Mouse (Mus musculus) midbrain, embryonic 13.5 days (tissue): ENCODE results near the gene Plce1. TPM values are rescaled to one million over a fixed set of nuclear protein-coding genes. Genes with fewer than 3 reads are reported as not detected.

Experiments
- ATAC-seq: fragments of 200-750 bp; cut with Nextera tagmentation; 2 replicates; pipeline ENCODE4 v1.8.0; 2017; ENCODE audit warnings: mild to moderate bottlenecking, moderate TSS enrichment, moderate library complexity
- H3K27ac ChIP-seq: fragments of 300-500 bp; sonication (generic); 2 replicates; pipeline ENCODE4 v1.5.1; 2015; ENCODE audit warnings: inconsistent platforms, mild to moderate bottlenecking, moderate library complexity
- H3K27me3 ChIP-seq: fragments of 300-500 bp; sonication (generic); 2 replicates; pipeline ENCODE4 v1.6.1; 2015; ENCODE audit warnings: mild to moderate bottlenecking, inconsistent platforms
- H3K36me3 ChIP-seq: fragments of 300-500 bp; sonication (generic); 2 replicates; pipeline ENCODE4 v1.6.1; 2015; ENCODE audit warnings: mild to moderate bottlenecking, inconsistent platforms
- H3K4me1 ChIP-seq: fragments of 300-500 bp; sonication (generic); replicated peaks from 2 replicates; pipeline ENCODE4 v1.6.1; 2015; ENCODE audit warnings: inconsistent platforms
- H3K4me2 ChIP-seq: fragments of 300-500 bp; sonication (generic); replicated peaks from 2 replicates; pipeline ENCODE4 v1.6.1; 2015; ENCODE audit warnings: moderate library complexity, mild to moderate bottlenecking, inconsistent platforms
- H3K4me3 ChIP-seq: fragments of 300-500 bp; sonication (generic); replicated peaks from 2 replicates; pipeline ENCODE4 v1.5.1; 2015; ENCODE audit warnings: mild to moderate bottlenecking, inconsistent platforms
- H3K9ac ChIP-seq: fragments of 300-500 bp; sonication (generic); replicated peaks from 2 replicates; pipeline ENCODE4 v1.6.1; 2015; ENCODE audit warnings: mild to moderate bottlenecking, inconsistent platforms
- H3K9me3 ChIP-seq: fragments of 300-500 bp; sonication (generic); 2 replicates; pipeline ENCODE4 v1.6.1; 2016; ENCODE audit warnings: mild to moderate bottlenecking, inconsistent platforms
- WGBS: fragments of 180-500 bp; shearing (Covaris S2); methylation state at CpG from one replicate; pipeline ENCODE4 v1.1.7; 2015; 5-methylcytosine and 5-hydroxymethylcytosine counted together
- polyA plus RNA-seq: library from polyadenylated mRNA; unstranded; fragments of >200 nt; fragmentation: Nextera tagmentation; extraction: Ambion mirVana; gene quantifications from 2 replicates; pipeline ENCODE4 v1.2.1, GENCODE M21; 2015

The Plce1 gene
- polyA plus RNA-seq, 1 experiment from 2014 or later = 4.3 TPM

- peak; percentile 99 for ATAC-seq
- H3K27ac ChIP-seq = peak within 1 kb of the TSS; percentile 25
- H3K9me3 ChIP-seq = no peaks in the 10 kb centered on the region
- under 1% methylated on average over 37 of the region's 38 CpGs for WGBS
- peak within 1 kb of the TSS; percentile 85 for H3K9ac ChIP-seq
- peaks cover 23% of the 10 kb centered on the region for H3K36me3 ChIP-seq
- H3K4me3 ChIP-seq = peak within 1 kb of the TSS; percentile 82
- peaks cover 15% of the 10 kb centered on the region for H3K4me1 ChIP-seq
- H3K27me3 ChIP-seq = no peaks in the 10 kb centered on the region
- H3K4me2 ChIP-seq = peak within 1 kb of the TSS; percentile 92
Measured at GRCm38 (mm10) chr19:38818766-38819426, 338.0 kb downstream of the Plce1 start, which contains the start of gene Noc3l. Gene Noc3l, minus strand, starts transcription at chr19:38819237.

DNA sequence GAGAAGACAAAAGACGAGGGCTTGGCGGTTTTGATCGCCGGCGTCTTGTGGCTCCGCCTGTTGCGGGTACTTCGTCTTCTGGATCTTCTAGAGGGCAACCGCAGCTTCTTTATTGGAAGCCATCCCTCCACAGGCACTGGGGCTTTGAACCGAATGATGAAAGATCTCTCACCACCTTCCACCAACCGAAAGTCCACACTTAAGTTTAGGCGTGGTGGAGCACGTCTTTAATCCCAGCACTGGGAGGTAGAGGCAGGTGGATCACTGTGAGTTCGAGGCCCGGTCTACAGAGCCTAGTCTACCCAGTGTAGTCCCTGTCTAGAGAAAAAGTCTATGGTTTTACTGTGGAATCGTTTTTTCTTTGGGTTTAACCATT lies 338.5 kb downstream of the Plce1 start:
- Histone ChIP-seq H3K4me1 (peaks cover 15% of the 10 kb centered on the region), H3K27me3 (no peaks in the 10 kb centered on the region), H3K27ac (peak overlapping the region; percentile 25), H3K9ac (peak overlapping the region; percentile 85), H3K4me3 (peak overlapping the region; percentile 82), H3K9me3 (no peaks in the 10 kb centered on the region), H3K4me2 (peak overlapping the region; percentile 92), H3K36me3 (peaks cover 18% of the 10 kb centered on the region)
- ATAC-seq = peak; percentile 81
- WGBS = 12% methylated on average over 16 of the region's 16 CpGs

DNA sequence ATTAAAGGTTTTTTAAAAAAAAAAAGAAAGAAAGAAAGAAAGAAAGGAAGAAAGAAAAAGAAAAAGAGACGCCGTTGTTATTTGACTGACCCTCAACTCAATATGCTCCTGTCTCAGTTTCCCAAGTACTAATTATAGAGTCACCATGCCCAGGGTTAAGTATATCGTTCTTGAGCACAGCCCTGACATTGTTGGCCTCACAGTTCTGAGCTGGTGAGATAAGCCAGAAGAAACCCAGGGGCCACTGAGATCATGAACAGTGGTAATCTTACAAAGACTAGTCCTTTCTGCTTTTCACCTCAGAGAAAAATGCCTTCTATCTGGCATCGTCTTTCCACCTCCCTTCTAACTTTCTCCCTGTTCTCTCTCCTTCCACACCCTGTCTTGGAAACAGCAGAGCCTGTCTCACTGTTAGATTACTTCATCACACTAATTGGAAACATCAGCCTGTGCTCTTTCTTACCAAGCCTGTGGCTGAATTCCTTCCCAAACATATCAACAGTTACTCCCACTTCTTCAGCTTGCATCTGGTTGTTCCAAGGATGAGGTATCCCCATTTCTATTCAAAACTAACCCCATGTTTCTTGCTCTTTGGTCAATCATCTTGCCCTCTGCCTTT lies 339.4 kb downstream of the Plce1 start:
- Histone ChIP-seq H3K27ac (no peak overlapping the region), H3K4me1 (peaks cover 15% of the 10 kb centered on the region), H3K4me3 (no peak overlapping the region), H3K36me3 (peaks cover 9% of the 10 kb centered on the region), H3K9me3 (no peaks in the 10 kb centered on the region), H3K4me2 (no peak overlapping the region), H3K27me3 (no peaks in the 10 kb centered on the region), H3K9ac (no peak overlapping the region)
- ATAC-seq = no peak
- WGBS = 93% methylated on average over 4 of the region's 4 CpGs

GRCm38 (mm10) chr19:38833224-38833623 lies 352.3 kb downstream of the Plce1 start:
- 75% methylated on average over 1 of the region's 1 CpGs for WGBS
- Histone ChIP-seq H3K4me2 (no peak overlapping the region), H3K9me3 (no peaks in the 10 kb centered on the region), H3K36me3 (no peaks in the 10 kb centered on the region), H3K9ac (no peak overlapping the region), H3K4me1 (peaks cover 4% of the 10 kb centered on the region), H3K27me3 (no peaks in the 10 kb centered on the region), H3K27ac (no peak overlapping the region), H3K4me3 (no peak overlapping the region)
- no peak for ATAC-seq

Other genes with a start within 250 kb of the Plce1 start
- gene Lgi1, start 216.6 kb upstream of the Plce1 start, polyA plus RNA-seq = 8.8 and 10.0 TPM in 2 replicates
- 1.7 and 1.9 TPM in 2 replicates for gene Slc35g1, start 85.1 kb upstream of the Plce1 start, polyA plus RNA-seq